Mouse (Mus musculus) hindbrain, embryonic 11.5 days (tissue): Measurements from ENCODE around the gene Pparg. TPM values are rescaled to one million over a fixed set of nuclear protein-coding genes. Genes with fewer than 3 reads are reported as not detected.
A peak's percentile ranks its signal among the peaks of the same experiment; 100 is the strongest.

Experiments used
- ATAC-seq: fragments of 200-750 bp; cut with Nextera tagmentation; 2 replicates; pipeline ENCODE4 v1.8.0; 2017; ENCODE audit warnings: mild to moderate bottlenecking, moderate TSS enrichment, moderate library complexity; ENCODE audit not compliant: low FRiP score
- DNase-seq: peaks from one replicate; pipeline ENCODE4 v3.0.0-alpha.2; 2015; ENCODE audit warnings: low spot score
- H3K27ac ChIP-seq: fragments of 300-500 bp; sonication (generic); 2 replicates; pipeline ENCODE4 v1.5.1; 2014; ENCODE audit warnings: mild to moderate bottlenecking, low read depth, low read length
- H3K27me3 ChIP-seq: fragments of 300-500 bp; sonication (generic); 2 replicates; pipeline ENCODE4 v1.6.1; 2014; ENCODE audit warnings: mild to moderate bottlenecking, low read length, moderate library complexity, mixed read lengths; ENCODE audit not compliant: control insufficient read depth, insufficient read depth
- H3K36me3 ChIP-seq: fragments of 300-500 bp; sonication (generic); 2 replicates; pipeline ENCODE4 v1.6.1; 2014; ENCODE audit warnings: mild to moderate bottlenecking, low read length, moderate library complexity, mixed read lengths; ENCODE audit not compliant: control insufficient read depth, insufficient read depth
- H3K4me1 ChIP-seq: fragments of 300-500 bp; sonication (generic); replicated peaks from 2 replicates; pipeline ENCODE4 v1.6.1; 2014; ENCODE audit warnings: low read length, mixed read lengths; ENCODE audit not compliant: control insufficient read depth, insufficient read depth
- H3K4me2 ChIP-seq: fragments of 300-500 bp; sonication (generic); replicated peaks from 2 replicates; pipeline ENCODE4 v1.6.1; 2014; ENCODE audit warnings: mild to moderate bottlenecking, low read depth, low read length
- H3K4me3 ChIP-seq: fragments of 300-500 bp; sonication (generic); 2 replicates; pipeline ENCODE4 v1.5.1; 2014; ENCODE audit warnings: low read depth, low read length
- H3K9ac ChIP-seq: fragments of 300-500 bp; sonication (generic); 2 replicates; pipeline ENCODE4 v1.6.1; 2014; ENCODE audit warnings: low read depth, low read length
- H3K9me3 ChIP-seq: fragments of 300-500 bp; sonication (generic); 2 replicates; pipeline ENCODE4 v1.6.1; 2016; ENCODE audit warnings: low read length; ENCODE audit not compliant: control insufficient read depth
- WGBS: fragments of 180-500 bp; shearing (Covaris S2); extraction: QIAGEN DNeasy Blood & Tissue Kit; methylation state at CpG from one replicate; pipeline ENCODE4 v1.1.7; 2014; 5-methylcytosine and 5-hydroxymethylcytosine counted together
- polyA plus RNA-seq: library from polyadenylated mRNA; unstranded; fragments of >200 nt; fragmentation: Nextera tagmentation; extraction: Ambion mirVana; gene quantifications from 2 replicates; pipeline ENCODE4 v1.2.1, GENCODE M21; 2014

Pparg gene
- polyA plus RNA-seq, 1 experiment from 2014 or later = 0.37 TPM

GRCm38 (mm10) chr6:115464661-115465060 is 103.9 kb downstream of the Pparg start:
- Histone ChIP-seq H3K4me2 (no peak overlapping the region), H3K4me1 (no peaks in the 10 kb centered on the region), H3K9me3 (no peaks in the 10 kb centered on the region), H3K27me3 (no peaks in the 10 kb centered on the region), H3K4me3 (no peak overlapping the region), H3K9ac (no peak overlapping the region), H3K27ac (no peak overlapping the region), H3K36me3 (no peaks in the 10 kb centered on the region)
- 56% methylated on average over 3 of the region's 3 CpGs for WGBS
- DNase-seq (no peak), ATAC-seq (no peak)

GRCm38 (mm10) chr6:115465463-115465862 is 104.7 kb downstream of the Pparg start:
- Histone ChIP-seq H3K9ac (no peak overlapping the region), H3K36me3 (no peaks in the 10 kb centered on the region), H3K4me3 (no peak overlapping the region), H3K4me1 (no peaks in the 10 kb centered on the region), H3K27ac (no peak overlapping the region), H3K27me3 (no peaks in the 10 kb centered on the region), H3K4me2 (no peak overlapping the region), H3K9me3 (no peaks in the 10 kb centered on the region)
- ATAC-seq (no peak), DNase-seq (no peak)
- WGBS = 80% methylated on average over 2 of the region's 2 CpGs

GRCm38 (mm10) chr6:115465876-115466275 is 105.1 kb downstream of the Pparg start:
- Histone ChIP-seq H3K36me3 (no peaks in the 10 kb centered on the region), H3K9me3 (no peaks in the 10 kb centered on the region), H3K27ac (no peak overlapping the region), H3K4me2 (no peak overlapping the region), H3K4me3 (no peak overlapping the region), H3K9ac (no peak overlapping the region), H3K27me3 (no peaks in the 10 kb centered on the region), H3K4me1 (no peaks in the 10 kb centered on the region)
- ATAC-seq = no peak
- DNase-seq = peak; percentile 2
- 45% methylated on average over 4 of the region's 4 CpGs for WGBS

- no peaks in the 10 kb centered on the region for H3K27me3 ChIP-seq
- no peak for ATAC-seq
- no peaks in the 10 kb centered on the region for H3K36me3 ChIP-seq
- H3K4me3 ChIP-seq = no peak overlapping the region
- no peak overlapping the region for H3K27ac ChIP-seq
- no peaks in the 10 kb centered on the region for H3K4me1 ChIP-seq
- no peaks in the 10 kb centered on the region for H3K9me3 ChIP-seq
- DNase-seq = no peak
- H3K4me2 ChIP-seq = no peak overlapping the region
- 71% methylated on average over 3 of the region's 3 CpGs for WGBS
- H3K9ac ChIP-seq = no peak overlapping the region
These were observed 105.8 kb downstream of the Pparg start for GRCm38 (mm10) chr6:115466601-115467000.

- no peak overlapping the region for H3K27ac ChIP-seq
- no peak overlapping the region for H3K4me3 ChIP-seq
- no peak for DNase-seq
- no peaks in the 10 kb centered on the region for H3K4me1 ChIP-seq
- H3K9ac ChIP-seq = no peak overlapping the region
- ATAC-seq = no peak
- H3K9me3 ChIP-seq = no peaks in the 10 kb centered on the region
- no peak overlapping the region for H3K4me2 ChIP-seq
- H3K27me3 ChIP-seq = no peaks in the 10 kb centered on the region
- 83% methylated on average over 3 of the region's 3 CpGs for WGBS
- H3K36me3 ChIP-seq = no peaks in the 10 kb centered on the region
These were observed 109.2 kb downstream of the Pparg start for GRCm38 (mm10) chr6:115469666-115470581.

- ATAC-seq = no peak
- H3K36me3 ChIP-seq = no peaks in the 10 kb centered on the region
- H3K27ac ChIP-seq = no peak overlapping the region
- H3K9me3 ChIP-seq = no peaks in the 10 kb centered on the region
- DNase-seq = no peak
- no peak overlapping the region for H3K4me3 ChIP-seq
- H3K4me2 ChIP-seq = no peak overlapping the region
- no peaks in the 10 kb centered on the region for H3K27me3 ChIP-seq
- H3K4me1 ChIP-seq = no peaks in the 10 kb centered on the region
- no peak overlapping the region for H3K9ac ChIP-seq
These were observed 111.2 kb downstream of the Pparg start for GRCm38 (mm10) chr6:115471956-115472355.

GRCm38 (mm10) chr6:115477081-115477695 is 116.4 kb downstream of the Pparg start:
- Histone ChIP-seq H3K4me1 (no peaks in the 10 kb centered on the region), H3K4me2 (no peak overlapping the region), H3K9ac (no peak overlapping the region), H3K9me3 (no peaks in the 10 kb centered on the region), H3K27me3 (no peaks in the 10 kb centered on the region), H3K27ac (no peak overlapping the region), H3K36me3 (no peaks in the 10 kb centered on the region), H3K4me3 (no peak overlapping the region)
- WGBS = 65% methylated on average over 7 of the region's 7 CpGs
- ATAC-seq = no peak
- DNase-seq = no peak

GRCm38 (mm10) chr6:115479963-115480321 is 119.2 kb downstream of the Pparg start:
- ATAC-seq (no peak), DNase-seq (no peak)
- H3K27ac ChIP-seq = no peak overlapping the region
- no peaks in the 10 kb centered on the region for H3K4me1 ChIP-seq
- no peaks in the 10 kb centered on the region for H3K9me3 ChIP-seq
- H3K4me2 ChIP-seq = no peak overlapping the region
- H3K36me3 ChIP-seq = no peaks in the 10 kb centered on the region
- H3K27me3 ChIP-seq = no peaks in the 10 kb centered on the region
- H3K9ac ChIP-seq = no peak overlapping the region
- no peak overlapping the region for H3K4me3 ChIP-seq
